Mouse (Mus musculus) forebrain, embryonic 13.5 days (tissue): ENCODE measurements around the gene Wfdc16. TPM values are rescaled to one million over a fixed set of nuclear protein-coding genes. Genes with fewer than 3 reads are reported as not detected.
A peak's percentile ranks its signal among the peaks of the same experiment; 100 is the strongest.
"Not testable (repeated sequence)": the region's sequence is repeated elsewhere in the genome, so short reads cannot be mapped to it uniquely, and the experiment has no call there.

Experiments used
- ATAC-seq: fragments of 200-750 bp; cut with Nextera tagmentation; 2 replicates; pipeline ENCODE4 v1.8.0; 2017
- H3K27ac ChIP-seq: fragments of 300-500 bp; sonication (generic); 2 replicates; pipeline ENCODE4 v1.5.1; 2015; ENCODE audit warnings: inconsistent platforms, mild to moderate bottlenecking, moderate library complexity
- H3K27me3 ChIP-seq: fragments of 300-500 bp; sonication (generic); 2 replicates; pipeline ENCODE4 v1.6.1; 2015; ENCODE audit warnings: mild to moderate bottlenecking, inconsistent platforms
- H3K36me3 ChIP-seq: fragments of 300-500 bp; sonication (generic); 2 replicates; pipeline ENCODE4 v1.6.1; 2015; ENCODE audit warnings: mild to moderate bottlenecking, inconsistent platforms; ENCODE audit not compliant: poor library complexity, severe bottlenecking
- H3K4me1 ChIP-seq: fragments of 300-500 bp; sonication (generic); 2 replicates; pipeline ENCODE4 v1.6.1; 2015; ENCODE audit warnings: inconsistent platforms
- H3K4me2 ChIP-seq: fragments of 300-500 bp; sonication (generic); 2 replicates; pipeline ENCODE4 v1.6.1; 2015; ENCODE audit warnings: inconsistent platforms, mild to moderate bottlenecking, moderate library complexity
- H3K4me3 ChIP-seq: fragments of 300-500 bp; sonication (generic); 2 replicates; pipeline ENCODE4 v1.5.1; 2015; ENCODE audit warnings: mild to moderate bottlenecking, inconsistent platforms
- H3K9ac ChIP-seq: fragments of 300-500 bp; sonication (generic); 2 replicates; pipeline ENCODE4 v1.6.1; 2015; ENCODE audit warnings: mild to moderate bottlenecking, inconsistent platforms
- H3K9me3 ChIP-seq: fragments of 300-500 bp; sonication (generic); replicated peaks from 2 replicates; pipeline ENCODE4 v1.6.1; 2016; ENCODE audit warnings: inconsistent platforms
- WGBS: fragments of 180-500 bp; shearing (Covaris S2); methylation state at CpG from one replicate; pipeline ENCODE4 v1.1.7; 2015; 5-methylcytosine and 5-hydroxymethylcytosine counted together
- polyA plus RNA-seq: library from polyadenylated mRNA; unstranded; fragments of >200 nt; fragmentation: Nextera tagmentation; extraction: Ambion mirVana; gene quantifications from 2 replicates; pipeline ENCODE4 v1.2.1, GENCODE M21; 2015

The Wfdc16 gene
- polyA plus RNA-seq, 1 experiment from 2014 or later = not detected

- no peak for ATAC-seq
- Histone ChIP-seq H3K9me3 (no peaks in the 10 kb centered on the region), H3K4me3 (no peak overlapping the region), H3K27ac (no peak overlapping the region), H3K27me3 (no peaks in the 10 kb centered on the region), H3K36me3 (no peaks in the 10 kb centered on the region), H3K4me2 (no peak overlapping the region), H3K4me1 (0 out of 2 replicates have a peak, but pooled peaks cover 5% of the 10 kb centered on the region), H3K9ac (no peak overlapping the region)
- 75% methylated on average over 13 of the region's 13 CpGs for WGBS
Observed at GRCm38 (mm10) chr2:164641881-164642673, 3.5 kb upstream of the Wfdc16 start.

GRCm38 (mm10) chr2:164641129-164641528 is 2.5 kb upstream of the Wfdc16 start:
- 72% methylated on average over 7 of the region's 7 CpGs for WGBS
- H3K4me1 ChIP-seq = 0 out of 2 replicates have a peak, but pooled peaks cover 5% of the 10 kb centered on the region
- H3K9me3 ChIP-seq = no peaks in the 10 kb centered on the region
- no peak overlapping the region for H3K27ac ChIP-seq
- no peaks in the 10 kb centered on the region for H3K36me3 ChIP-seq
- H3K9ac ChIP-seq = no peak overlapping the region
- no peak overlapping the region for H3K4me2 ChIP-seq
- H3K4me3 ChIP-seq = no peak overlapping the region
- H3K27me3 ChIP-seq = no peaks in the 10 kb centered on the region
- ATAC-seq = no peak

DNA sequence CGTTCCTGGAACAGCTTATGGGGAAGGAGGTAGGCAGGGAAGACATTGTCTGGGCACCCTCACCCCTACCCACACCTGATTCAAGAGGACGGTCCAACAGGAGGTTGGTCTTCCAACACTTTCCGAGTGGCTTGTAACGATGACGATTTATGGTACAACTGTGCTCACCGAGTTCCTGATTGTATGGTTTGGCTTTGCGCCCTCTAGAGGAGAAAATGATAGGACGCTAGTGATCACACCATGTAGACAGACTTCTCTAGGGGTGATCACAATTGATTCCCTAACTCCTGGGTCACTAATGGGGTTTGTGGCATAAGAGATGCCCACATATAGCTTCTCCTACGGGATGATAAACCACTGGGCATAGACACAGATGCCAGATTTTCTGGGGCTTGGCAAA is 3.3 kb downstream of the Wfdc16 start:
- 77% methylated on average over 9 of the region's 9 CpGs for whole genome bisulfite sequencing
- Histone ChIP-seq H3K27ac (no peak overlapping the region), H3K4me3 (no peak overlapping the region), H3K4me1 (no peaks in the 10 kb centered on the region), H3K36me3 (no peaks in the 10 kb centered on the region), H3K9ac (no peak overlapping the region), H3K27me3 (no peaks in the 10 kb centered on the region), H3K9me3 (no peaks in the 10 kb centered on the region), H3K4me2 (no peak overlapping the region)
- ATAC-seq = no peak

GRCm38 (mm10) chr2:164621775-164622174 is 16.8 kb downstream of the Wfdc16 start:
- no peak for ATAC-seq
- WGBS = 86% methylated on average over 4 of the region's 4 CpGs
- Histone ChIP-seq H3K27me3 (no peaks in the 10 kb centered on the region), H3K9ac (no peak overlapping the region), H3K36me3 (no peaks in the 10 kb centered on the region), H3K4me2 (no peak overlapping the region), H3K4me3 (no peak overlapping the region), H3K4me1 (no peaks in the 10 kb centered on the region), H3K9me3 (no peaks in the 10 kb centered on the region), H3K27ac (no peak overlapping the region)

GRCm38 (mm10) chr2:164619050-164619449 is 19.5 kb downstream of the Wfdc16 start:
- no peak overlapping the region for H3K4me2 ChIP-seq
- no peak overlapping the region for H3K4me3 ChIP-seq
- no peaks in the 10 kb centered on the region for H3K36me3 ChIP-seq
- H3K4me1 ChIP-seq = no peaks in the 10 kb centered on the region
- ATAC-seq = no peak
- H3K9me3 ChIP-seq = no peaks in the 10 kb centered on the region
- no peak overlapping the region for H3K27ac ChIP-seq
- H3K9ac ChIP-seq = no peak overlapping the region
- H3K27me3 ChIP-seq = no peaks in the 10 kb centered on the region
- WGBS = 84% methylated on average over 5 of the region's 5 CpGs

- Histone ChIP-seq H3K27ac (no peak overlapping the region), H3K9ac (no peak overlapping the region), H3K4me2 (no peak overlapping the region), H3K4me1 (no peaks in the 10 kb centered on the region), H3K9me3 (no peaks in the 10 kb centered on the region), H3K36me3 (no peaks in the 10 kb centered on the region), H3K4me3 (no peak overlapping the region), H3K27me3 (no peaks in the 10 kb centered on the region)
- WGBS = 97% methylated on average over 3 of the region's 3 CpGs
- ATAC-seq = no peak
Observed at GRCm38 (mm10) chr2:164615386-164615785, 23.2 kb downstream of the Wfdc16 start.

GRCm38 (mm10) chr2:164613471-164613870 is 25.1 kb downstream of the Wfdc16 start, which contains the start of the genes Wfdc6b and Wfdc8:
Gene Wfdc6b, plus strand, starts transcription at chr2:164613522.
Gene Wfdc8, minus strand, starts transcription at chr2:164613626.
- not testable (repeated sequence) for H3K27me3 ChIP-seq, H3K9me3 ChIP-seq, H3K4me1 ChIP-seq, ATAC-seq, H3K36me3 ChIP-seq, H3K4me3 ChIP-seq, H3K4me2 ChIP-seq, H3K9ac ChIP-seq, H3K27ac ChIP-seq
- WGBS = 60% methylated on average over 8 of the region's 8 CpGs

- no peak for ATAC-seq
- Histone ChIP-seq H3K9me3 (peaks cover under 1% of the 10 kb centered on the region; the same call in 1 of the 2 replicates), H3K27ac (no peak overlapping the region), H3K4me3 (no peak overlapping the region), H3K9ac (no peak overlapping the region), H3K4me2 (no peak overlapping the region), H3K36me3 (no peaks in the 10 kb centered on the region), H3K4me1 (no peaks in the 10 kb centered on the region), H3K27me3 (no peaks in the 10 kb centered on the region)
- 87% methylated on average over 6 of the region's 6 CpGs for WGBS
Observed at GRCm38 (mm10) chr2:164608781-164609180, 29.8 kb downstream of the Wfdc16 start.

DNA sequence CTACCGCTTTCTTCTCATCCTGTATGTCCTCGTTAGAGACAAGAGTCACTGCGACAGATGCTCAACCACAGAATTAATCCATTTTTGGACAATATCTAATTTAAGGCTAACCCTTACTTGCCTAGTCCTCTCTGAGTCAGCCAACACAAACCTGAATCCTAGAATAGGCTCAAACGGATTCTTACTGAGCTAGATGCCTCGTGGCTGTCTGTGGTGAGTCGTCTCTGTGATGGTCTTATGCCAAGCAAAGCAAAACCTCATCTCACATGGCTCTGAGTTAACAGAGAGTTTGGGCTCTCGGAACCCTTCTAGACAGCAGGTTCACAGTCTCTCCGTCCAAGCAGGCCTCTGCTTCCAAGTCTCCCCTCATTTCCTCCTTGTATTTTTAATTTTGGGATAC is 34.2 kb downstream of the Wfdc16 start:
- no peaks in the 10 kb centered on the region for H3K4me1 ChIP-seq
- no peak for ATAC-seq
- H3K27me3 ChIP-seq = no peaks in the 10 kb centered on the region
- H3K36me3 ChIP-seq = no peaks in the 10 kb centered on the region
- peaks cover 9% of the 10 kb centered on the region for H3K9me3 ChIP-seq
- H3K4me3 ChIP-seq = no peak overlapping the region
- H3K27ac ChIP-seq = no peak overlapping the region
- WGBS = 92% methylated on average over 8 of the region's 8 CpGs
- no peak overlapping the region for H3K4me2 ChIP-seq
- no peak overlapping the region for H3K9ac ChIP-seq

GRCm38 (mm10) chr2:164603482-164603881 is 35.1 kb downstream of the Wfdc16 start:
- Histone ChIP-seq H3K9ac (no peak overlapping the region), H3K9me3 (peaks cover 9% of the 10 kb centered on the region), H3K27me3 (no peaks in the 10 kb centered on the region), H3K4me3 (no peak overlapping the region), H3K36me3 (no peaks in the 10 kb centered on the region), H3K4me2 (no peak overlapping the region), H3K27ac (no peak overlapping the region), H3K4me1 (no peaks in the 10 kb centered on the region)
- no peak for ATAC-seq
- WGBS = 91% methylated on average over 3 of the region's 3 CpGs

GRCm38 (mm10) chr2:164600179-164600578 is 38.4 kb downstream of the Wfdc16 start:
- Histone ChIP-seq H3K4me2 (no peak overlapping the region), H3K9ac (no peak overlapping the region), H3K4me3 (no peak overlapping the region), H3K27ac (no peak overlapping the region), H3K27me3 (no peaks in the 10 kb centered on the region), H3K4me1 (no peaks in the 10 kb centered on the region), H3K9me3 (peaks cover 9% of the 10 kb centered on the region), H3K36me3 (no peaks in the 10 kb centered on the region)
- no peak for ATAC-seq
- 73% methylated on average over 3 of the region's 3 CpGs for WGBS

DNA sequence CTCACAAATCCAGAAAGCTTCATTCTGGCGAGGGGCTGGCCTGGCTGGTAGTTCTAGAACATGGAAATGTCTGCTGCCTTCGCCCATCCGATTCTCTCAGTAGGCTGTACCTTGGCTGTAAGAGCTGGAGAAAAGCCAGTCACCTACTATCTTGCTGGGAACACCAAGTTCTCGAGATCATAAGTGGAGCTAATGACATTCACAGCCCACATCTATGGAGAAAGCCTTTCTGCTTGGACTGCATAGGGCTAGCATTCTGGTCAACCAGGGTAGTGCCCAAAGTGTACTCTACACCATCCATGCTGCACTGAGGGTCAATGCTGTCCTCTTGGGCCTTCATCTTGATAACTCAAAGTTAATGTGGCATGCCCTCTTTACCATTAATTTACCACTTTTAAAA is 45.1 kb downstream of the Wfdc16 start, which contains the start of gene Eppin:
TSS of gene Eppin (minus strand) at position 101 of the 400 bp plus-strand sequence.
- no peak within 1 kb of the TSS for H3K4me3 ChIP-seq
- no peak for ATAC-seq
- H3K36me3 ChIP-seq = no peaks in the 10 kb centered on the region
- H3K27me3 ChIP-seq = no peaks in the 10 kb centered on the region
- no peak within 1 kb of the TSS for H3K4me2 ChIP-seq
- 77% methylated on average over 4 of the region's 4 CpGs for WGBS
- no peaks in the 10 kb centered on the region for H3K4me1 ChIP-seq
- no peak within 1 kb of the TSS for H3K27ac ChIP-seq
- H3K9me3 ChIP-seq = no peaks in the 10 kb centered on the region
- no peak within 1 kb of the TSS for H3K9ac ChIP-seq

- no peak overlapping the region for H3K9ac ChIP-seq
- no peaks in the 10 kb centered on the region for H3K36me3 ChIP-seq
- no peaks in the 10 kb centered on the region for H3K27me3 ChIP-seq
- H3K4me3 ChIP-seq = no peak overlapping the region
- H3K27ac ChIP-seq = no peak overlapping the region
- WGBS = 11% methylated on average over 4 of the region's 4 CpGs
- peak; percentile 24; the same call in 1 of the 2 replicates for ATAC-seq
- H3K4me2 ChIP-seq = no peak overlapping the region
- H3K4me1 ChIP-seq = no peaks in the 10 kb centered on the region
- no peaks in the 10 kb centered on the region for H3K9me3 ChIP-seq
Observed at GRCm38 (mm10) chr2:164592014-164592413, 46.6 kb downstream of the Wfdc16 start.
